Mouse (Mus musculus) kidney, adult 2 months (tissue): ENCODE data around the gene Abcc4. TPM values are rescaled to one million over a fixed set of nuclear protein-coding genes. Genes with fewer than 3 reads are reported as not detected.

Experiments
- DNase-seq: peaks from one replicate; pipeline ENCODE4 v3.0.0; 2021
- H3K27ac ChIP-seq: fragments of 200-500 bp; 2 replicates; pipeline ENCODE4 v1.5.1; 2012; ENCODE audit warnings: low read depth, low read length, control low read depth, inconsistent platforms; ENCODE audit not compliant: insufficient read depth
- H3K27me3 ChIP-seq: fragments of 200-500 bp; replicated peaks from 2 replicates; pipeline ENCODE4 v1.6.1; 2012; ENCODE audit warnings: mild to moderate bottlenecking, moderate library complexity, low read length, inconsistent platforms; ENCODE audit not compliant: control insufficient read depth, insufficient read depth
- H3K36me3 ChIP-seq: fragments of 200-500 bp; 2 replicates; pipeline ENCODE4 v1.6.1; 2012; ENCODE audit warnings: mild to moderate bottlenecking, moderate library complexity, low read length, inconsistent platforms; ENCODE audit not compliant: control insufficient read depth, insufficient read depth
- H3K4me1 ChIP-seq: fragments of 200-500 bp; 2 replicates; pipeline ENCODE4 v1.6.1; 2011; ENCODE audit warnings: low read length; ENCODE audit not compliant: control insufficient read depth, insufficient read depth
- H3K4me3 ChIP-seq: fragments of 200-500 bp; 2 replicates; pipeline ENCODE4 v1.5.1; 2011; ENCODE audit warnings: mild to moderate bottlenecking, low read depth, low read length, control low read depth; ENCODE audit not compliant: insufficient read depth
- CTCF ChIP-seq: fragments of 200-500 bp; conservative IDR thresholded peaks from 2 replicates; pipeline ENCODE4 v1.5.1; 2011; ENCODE audit warnings: low read depth, mild to moderate bottlenecking, control low read depth, low read length, moderate library complexity, mixed read lengths; ENCODE audit not compliant: insufficient read depth, insufficient read length
- POLR2A ChIP-seq: fragments of 200-500 bp; IDR thresholded peaks from one replicate; pipeline ENCODE4 v1.6.1; 2011; ENCODE audit warnings: low read depth, low read length, control low read depth
- WGBS: fragments of 180-500 bp; shearing (Covaris S2); methylation state at CpG from one replicate; pipeline ENCODE4 v1.1.7; 2018; 5-methylcytosine and 5-hydroxymethylcytosine counted together
- polyA plus RNA-seq: library from polyadenylated mRNA; depleted of rRNA; stranded (reverse); fragments of >200 nt; gene quantifications from 2 replicates; pipeline ENCODE4 v1.2.3, GENCODE M21; 2012

Gene Abcc4
- polyA plus RNA-seq, 1 experiment: 31.3 TPM

- Histone ChIP-seq H3K27me3 (no peaks in the 10 kb centered on the region), H3K4me1 (peaks cover 3% of the 10 kb centered on the region; the same call in 1 of the 2 replicates), H3K27ac (no peak overlapping the region), H3K4me3 (no peak overlapping the region), H3K36me3 (no peaks in the 10 kb centered on the region)
- peak; percentile 81 for DNase-seq
- TF ChIP-seq CTCF (no peak), POLR2A (no peak)
- 24% methylated on average over 6 of the region's 6 CpGs for WGBS
Measured at GRCm38 (mm10) chr14:118667499-118667898, 38.5 kb downstream of the Abcc4 start.

GRCm38 (mm10) chr14:118664661-118665060, 41.4 kb downstream of the Abcc4 start:
- no peak overlapping the region for H3K4me3 ChIP-seq
- TF ChIP-seq POLR2A (no peak), CTCF (no peak)
- no peaks in the 10 kb centered on the region for H3K36me3 ChIP-seq
- no peaks in the 10 kb centered on the region for H3K27me3 ChIP-seq
- H3K4me1 ChIP-seq: peaks cover 3% of the 10 kb centered on the region; the same call in 1 of the 2 replicates
- DNase-seq: no peak
- H3K27ac ChIP-seq: no peak overlapping the region
- 72% methylated on average over 7 of the region's 7 CpGs for WGBS

GRCm38 (mm10) chr14:118662625-118663276, 43.3 kb downstream of the Abcc4 start:
- Histone ChIP-seq H3K27me3 (no peaks in the 10 kb centered on the region), H3K36me3 (no peaks in the 10 kb centered on the region), H3K27ac (no peak overlapping the region), H3K4me1 (peaks cover 3% of the 10 kb centered on the region; the same call in 1 of the 2 replicates), H3K4me3 (no peak overlapping the region)
- TF ChIP-seq POLR2A: no peak
- TF ChIP-seq CTCF: no peak
- 84% methylated on average over 18 of the region's 18 CpGs for WGBS
- DNase-seq: no peak

- TF ChIP-seq CTCF: no peak
- no peak for TF ChIP-seq POLR2A
- H3K27ac ChIP-seq: no peak overlapping the region
- H3K4me3 ChIP-seq: no peak overlapping the region
- H3K27me3 ChIP-seq: no peaks in the 10 kb centered on the region
- H3K36me3 ChIP-seq: no peaks in the 10 kb centered on the region
- peaks cover 1% of the 10 kb centered on the region; the same call in 1 of the 2 replicates for H3K4me1 ChIP-seq
- WGBS: 91% methylated on average over 10 of the region's 10 CpGs
- no peak for DNase-seq
Measured at GRCm38 (mm10) chr14:118662124-118662523, 43.9 kb downstream of the Abcc4 start.

GRCm38 (mm10) chr14:118659230-118659629, 46.8 kb downstream of the Abcc4 start:
- Histone ChIP-seq H3K27ac (no peak overlapping the region), H3K4me1 (no peaks in the 10 kb centered on the region), H3K36me3 (no peaks in the 10 kb centered on the region), H3K27me3 (no peaks in the 10 kb centered on the region), H3K4me3 (no peak overlapping the region)
- TF ChIP-seq CTCF (no peak), POLR2A (no peak)
- DNase-seq: no peak

- H3K4me3 ChIP-seq: no peak overlapping the region
- H3K27ac ChIP-seq: 0 out of 2 replicates have a peak overlapping the region, but pooled peaks have one; percentile 16
- WGBS: 68% methylated on average over 8 of the region's 8 CpGs
- H3K4me1 ChIP-seq: no peaks in the 10 kb centered on the region
- no peak for DNase-seq
- H3K36me3 ChIP-seq: no peaks in the 10 kb centered on the region
- TF ChIP-seq CTCF: no peak
- no peak for TF ChIP-seq POLR2A
- H3K27me3 ChIP-seq: no peaks in the 10 kb centered on the region
Measured at GRCm38 (mm10) chr14:118658328-118658692, 47.7 kb downstream of the Abcc4 start.

- DNase-seq: no peak
- Histone ChIP-seq H3K4me3 (no peak overlapping the region), H3K27ac (0 out of 2 replicates have a peak overlapping the region, but pooled peaks have one; percentile 16), H3K36me3 (no peaks in the 10 kb centered on the region), H3K4me1 (no peaks in the 10 kb centered on the region), H3K27me3 (no peaks in the 10 kb centered on the region)
- no peak for TF ChIP-seq CTCF
- TF ChIP-seq POLR2A: no peak
- 70% methylated on average over 20 of the region's 20 CpGs for WGBS
Measured at GRCm38 (mm10) chr14:118657673-118658327, 48.2 kb downstream of the Abcc4 start.
